Mouse (Mus musculus) kidney, adult 2 months (tissue): ENCODE results near the gene Dgkg. TPM values are rescaled to one million over a fixed set of nuclear protein-coding genes. Genes with fewer than 3 reads are reported as not detected.

Source experiments
- DNase-seq: peaks from one replicate; pipeline ENCODE4 v3.0.0; 2021
- H3K27ac ChIP-seq: fragments of 200-500 bp; 2 replicates; pipeline ENCODE4 v1.5.1; 2012; ENCODE audit warnings: low read depth, low read length, control low read depth, inconsistent platforms; ENCODE audit not compliant: insufficient read depth
- H3K27me3 ChIP-seq: fragments of 200-500 bp; replicated peaks from 2 replicates; pipeline ENCODE4 v1.6.1; 2012; ENCODE audit warnings: mild to moderate bottlenecking, moderate library complexity, low read length, inconsistent platforms; ENCODE audit not compliant: control insufficient read depth, insufficient read depth
- H3K36me3 ChIP-seq: fragments of 200-500 bp; 2 replicates; pipeline ENCODE4 v1.6.1; 2012; ENCODE audit warnings: mild to moderate bottlenecking, moderate library complexity, low read length, inconsistent platforms; ENCODE audit not compliant: control insufficient read depth, insufficient read depth
- H3K4me1 ChIP-seq: fragments of 200-500 bp; 2 replicates; pipeline ENCODE4 v1.6.1; 2011; ENCODE audit warnings: low read length; ENCODE audit not compliant: control insufficient read depth, insufficient read depth
- H3K4me3 ChIP-seq: fragments of 200-500 bp; 2 replicates; pipeline ENCODE4 v1.5.1; 2011; ENCODE audit warnings: mild to moderate bottlenecking, low read depth, low read length, control low read depth; ENCODE audit not compliant: insufficient read depth
- CTCF ChIP-seq: fragments of 200-500 bp; conservative IDR thresholded peaks from 2 replicates; pipeline ENCODE4 v1.5.1; 2011; ENCODE audit warnings: low read depth, mild to moderate bottlenecking, control low read depth, low read length, moderate library complexity, mixed read lengths; ENCODE audit not compliant: insufficient read depth, insufficient read length
- POLR2A ChIP-seq: fragments of 200-500 bp; IDR thresholded peaks from one replicate; pipeline ENCODE4 v1.6.1; 2011; ENCODE audit warnings: low read depth, low read length, control low read depth
- WGBS: fragments of 180-500 bp; shearing (Covaris S2); methylation state at CpG from one replicate; pipeline ENCODE4 v1.1.7; 2018; 5-methylcytosine and 5-hydroxymethylcytosine counted together
- polyA plus RNA-seq: library from polyadenylated mRNA; depleted of rRNA; stranded (reverse); fragments of >200 nt; gene quantifications from 2 replicates; pipeline ENCODE4 v1.2.3, GENCODE M21; 2012

The Dgkg gene
- polyA plus RNA-seq, 1 experiment: 1.2 TPM

- no peak for DNase-seq
- TF ChIP-seq POLR2A (no peak), CTCF (no peak)
- H3K27ac ChIP-seq: no peak overlapping the region
- no peaks in the 10 kb centered on the region for H3K36me3 ChIP-seq
- no peak overlapping the region for H3K4me3 ChIP-seq
- H3K27me3 ChIP-seq: no peaks in the 10 kb centered on the region
- no peaks in the 10 kb centered on the region for H3K4me1 ChIP-seq
These were observed 93.4 kb downstream of the Dgkg start for GRCm38 (mm10) chr16:22563594-22563993.

- H3K4me3 ChIP-seq: no peak overlapping the region
- peak; percentile 32 for DNase-seq
- H3K4me1 ChIP-seq: peaks cover 14% of the 10 kb centered on the region
- 61% methylated on average over 2 of the region's 2 CpGs for WGBS
- TF ChIP-seq CTCF: peak; percentile 49
- no peak for TF ChIP-seq POLR2A
- H3K36me3 ChIP-seq: no peaks in the 10 kb centered on the region
- H3K27me3 ChIP-seq: no peaks in the 10 kb centered on the region
- H3K27ac ChIP-seq: no peak overlapping the region
These were observed 102.0 kb downstream of the Dgkg start for GRCm38 (mm10) chr16:22554996-22555395.

GRCm38 (mm10) chr16:22552351-22552750 lies 104.7 kb downstream of the Dgkg start:
- no peak overlapping the region for H3K27ac ChIP-seq
- H3K4me3 ChIP-seq: no peak overlapping the region
- H3K27me3 ChIP-seq: no peaks in the 10 kb centered on the region
- TF ChIP-seq POLR2A (no peak), CTCF (no peak)
- no peaks in the 10 kb centered on the region for H3K36me3 ChIP-seq
- peaks cover 18% of the 10 kb centered on the region for H3K4me1 ChIP-seq
- DNase-seq: no peak
- 62% methylated on average over 9 of the region's 9 CpGs for WGBS

- Histone ChIP-seq H3K4me1 (peaks cover 18% of the 10 kb centered on the region), H3K27ac (peak overlapping the region; percentile 94), H3K27me3 (no peaks in the 10 kb centered on the region), H3K4me3 (no peak overlapping the region), H3K36me3 (no peaks in the 10 kb centered on the region)
- no peak for TF ChIP-seq CTCF
- no peak for TF ChIP-seq POLR2A
- DNase-seq: peak; percentile 86
- 33% methylated on average over 11 of the region's 11 CpGs for WGBS
These were observed 105.6 kb downstream of the Dgkg start for GRCm38 (mm10) chr16:22551231-22552000.

GRCm38 (mm10) chr16:22549346-22549745 lies 107.7 kb downstream of the Dgkg start:
- no peak for DNase-seq
- H3K27me3 ChIP-seq: no peaks in the 10 kb centered on the region
- no peak overlapping the region for H3K4me3 ChIP-seq
- TF ChIP-seq POLR2A: no peak
- TF ChIP-seq CTCF: no peak
- H3K36me3 ChIP-seq: no peaks in the 10 kb centered on the region
- H3K4me1 ChIP-seq: peaks cover 18% of the 10 kb centered on the region
- peak overlapping the region; percentile 6; the same call in 1 of the 2 replicates for H3K27ac ChIP-seq
- 75% methylated on average over 5 of the region's 5 CpGs for WGBS

GRCm38 (mm10) chr16:22548167-22549080 lies 108.6 kb downstream of the Dgkg start:
- H3K4me3 ChIP-seq: peak overlapping the region; percentile 52
- peaks cover 18% of the 10 kb centered on the region for H3K4me1 ChIP-seq
- WGBS: 8% methylated on average over 26 of the region's 26 CpGs
- no peaks in the 10 kb centered on the region for H3K36me3 ChIP-seq
- TF ChIP-seq CTCF (peak; percentile 91), POLR2A (no peak)
- H3K27me3 ChIP-seq: no peaks in the 10 kb centered on the region
- peak; percentile 87 for DNase-seq
- peak overlapping the region; percentile 84 for H3K27ac ChIP-seq

GRCm38 (mm10) chr16:22547741-22548140 lies 109.3 kb downstream of the Dgkg start:
- H3K27ac ChIP-seq: no peak overlapping the region
- no peak for DNase-seq
- H3K27me3 ChIP-seq: no peaks in the 10 kb centered on the region
- WGBS: 56% methylated on average over 10 of the region's 10 CpGs
- no peaks in the 10 kb centered on the region for H3K36me3 ChIP-seq
- no peak for TF ChIP-seq POLR2A
- no peak for TF ChIP-seq CTCF
- peaks cover 18% of the 10 kb centered on the region for H3K4me1 ChIP-seq
- no peak overlapping the region for H3K4me3 ChIP-seq
